Mouse (Mus musculus) kidney, postnatal 14 days (tissue): ENCODE data around the gene Slc16a1.
"Not testable (repeated sequence)": the region's sequence is repeated elsewhere in the genome, so short reads cannot be mapped to it uniquely, and the experiment has no call there.

ENCODE experiments used
- DNase-seq: peaks from one replicate; pipeline ENCODE4 v3.0.0; 2022; ENCODE audit warnings: mixed read lengths

Slc16a1 gene

GRCm38 (mm10) chr3:104638932-104639748 is 672 bp downstream of the Slc16a1 start:
- peak; percentile 69 for DNase-seq

GRCm38 (mm10) chr3:104639749-104640368 is 1.4 kb downstream of the Slc16a1 start:
- no peak for DNase-seq

- no peak for DNase-seq
Measured at GRCm38 (mm10) chr3:104640855-104641254, 2.4 kb downstream of the Slc16a1 start.

GRCm38 (mm10) chr3:104641313-104641712 is 2.8 kb downstream of the Slc16a1 start:
- DNase-seq = no peak

GRCm38 (mm10) chr3:104643113-104643512 is 4.6 kb downstream of the Slc16a1 start:
- DNase-seq = no peak

GRCm38 (mm10) chr3:104643810-104644270 is 5.4 kb downstream of the Slc16a1 start:
- DNase-seq = peak; percentile 77

GRCm38 (mm10) chr3:104644371-104644770 is 5.9 kb downstream of the Slc16a1 start:
- no peak for DNase-seq

- no peak for DNase-seq
Measured at GRCm38 (mm10) chr3:104654219-104654618, 15.8 kb downstream of the Slc16a1 start.

- DNase-seq = peak; percentile 36
Measured at GRCm38 (mm10) chr3:104654921-104655320, 16.5 kb downstream of the Slc16a1 start.

GRCm38 (mm10) chr3:104658706-104659105 is 20.2 kb downstream of the Slc16a1 start:
- peak; percentile 35 for DNase-seq

GRCm38 (mm10) chr3:104659758-104660157 is 21.3 kb downstream of the Slc16a1 start:
- DNase-seq = no peak

GRCm38 (mm10) chr3:104660522-104660921 is 22.1 kb downstream of the Slc16a1 start:
- DNase-seq = peak; percentile 87

GRCm38 (mm10) chr3:104662007-104662406 is 23.5 kb downstream of the Slc16a1 start:
- DNase-seq = peak; percentile 76

GRCm38 (mm10) chr3:104662926-104663325 is 24.5 kb downstream of the Slc16a1 start:
- no peak for DNase-seq

GRCm38 (mm10) chr3:104666950-104667349 is 28.5 kb downstream of the Slc16a1 start:
- no peak for DNase-seq

GRCm38 (mm10) chr3:104667451-104667850 is 29.0 kb downstream of the Slc16a1 start:
- DNase-seq = no peak

- DNase-seq = no peak
Measured at GRCm38 (mm10) chr3:104668989-104669388, 30.5 kb downstream of the Slc16a1 start.

GRCm38 (mm10) chr3:104669856-104670182 is 31.4 kb downstream of the Slc16a1 start:
- DNase-seq = no peak

GRCm38 (mm10) chr3:104670183-104671020 is 31.9 kb downstream of the Slc16a1 start:
- not testable (repeated sequence) for DNase-seq

GRCm38 (mm10) chr3:104671543-104671942 is 33.1 kb downstream of the Slc16a1 start:
- no peak for DNase-seq

GRCm38 (mm10) chr3:104672041-104672440 is 33.6 kb downstream of the Slc16a1 start:
- DNase-seq = no peak

- DNase-seq = no peak
Measured at GRCm38 (mm10) chr3:104673642-104674328, 35.3 kb downstream of the Slc16a1 start.
